In the genomic region with DNA sequence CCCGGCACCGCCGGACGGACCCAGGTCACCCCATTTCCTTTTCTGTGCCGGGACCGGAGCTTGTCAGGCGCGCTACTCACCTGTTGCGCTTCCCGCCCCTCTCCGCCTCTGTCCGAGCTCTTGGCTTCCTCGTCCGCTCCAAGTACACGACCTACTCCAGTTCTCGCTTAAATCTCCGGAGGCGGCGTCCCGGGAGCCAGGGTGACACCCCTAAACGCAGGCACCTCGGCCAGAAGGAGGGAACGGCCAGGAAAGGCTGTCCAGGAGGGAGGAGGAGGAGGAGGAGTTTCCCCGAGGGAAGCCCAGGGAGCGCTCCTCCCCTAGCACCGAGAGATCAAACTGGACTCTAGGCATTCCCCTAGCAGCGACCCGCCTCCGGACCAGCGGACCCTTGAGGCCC, we compare ENCODE assay signal across 7 mouse cellular contexts. TPM values are rescaled to one million over a fixed set of nuclear protein-coding genes. Genes with fewer than 3 reads are reported as not detected.
DNase-seq lines count a peak whose midpoint lies in the region; ATAC-seq lines count a peak whose summit lies in the region.

A gene (minus strand): TSS at position 257 of the 400 bp plus-strand sequence.

- WGBS in embryonic facial prominence, embryonic 13.5 days: under 1% methylated on average over 30 of the region's 30 CpGs
- WGBS in intestine, embryonic 14.5 days: under 1% methylated on average over 30 of the region's 30 CpGs
- 2% methylated on average over 30 of the region's 30 CpGs for WGBS in liver, embryonic 12.5 days (ENCODE audit: insufficient replicate concordance)
- 2% methylated on average over 30 of the region's 30 CpGs for WGBS in neural tube, embryonic 15.5 days

- no peaks in the 10 kb centered on the region for H3K36me3 ChIP-seq in embryonic facial prominence, embryonic 13.5 days
- no peaks in the 10 kb centered on the region for H3K36me3 ChIP-seq in intestine, embryonic 14.5 days (ENCODE audit: control insufficient read depth, insufficient read depth, low read length)
- no peaks in the 10 kb centered on the region for H3K36me3 ChIP-seq in liver, embryonic 12.5 days
- H3K36me3 ChIP-seq in neural tube, embryonic 15.5 days: no peaks in the 10 kb centered on the region

- H3K27me3 ChIP-seq in embryonic facial prominence, embryonic 13.5 days: peaks cover 70% of the 10 kb centered on the region
- H3K27me3 ChIP-seq in intestine, embryonic 14.5 days (replicated peaks; ENCODE audit: control insufficient read depth, insufficient read depth, low read length): peaks cover 34% of the 10 kb centered on the region
- peaks cover 52% of the 10 kb centered on the region for H3K27me3 ChIP-seq in liver, embryonic 12.5 days (replicated peaks)
- H3K27me3 ChIP-seq in neural tube, embryonic 15.5 days (replicated peaks): peaks cover 48% of the 10 kb centered on the region

- no peak within 1 kb of the TSS for H3K27ac ChIP-seq in embryonic facial prominence, embryonic 13.5 days
- H3K27ac ChIP-seq in intestine, embryonic 14.5 days (ENCODE audit: low read depth): peak within 1 kb of the TSS; percentile 19; the same call in 1 of the 2 replicates
- H3K27ac ChIP-seq in liver, embryonic 12.5 days: no peak within 1 kb of the TSS
- no peak within 1 kb of the TSS for H3K27ac ChIP-seq in neural tube, embryonic 15.5 days (replicated peaks)

- H3K4me2 ChIP-seq in embryonic facial prominence, embryonic 13.5 days: peak within 1 kb of the TSS; percentile 66
- H3K4me2 ChIP-seq in intestine, embryonic 14.5 days (ENCODE audit: low read length): peak within 1 kb of the TSS; percentile 53
- peak within 1 kb of the TSS; percentile 58 for H3K4me2 ChIP-seq in liver, embryonic 12.5 days
- peak within 1 kb of the TSS; percentile 74 for H3K4me2 ChIP-seq in neural tube, embryonic 15.5 days

- H3K9ac ChIP-seq in embryonic facial prominence, embryonic 13.5 days: peak within 1 kb of the TSS; percentile 54; the same call in 1 of the 2 replicates
- H3K9ac ChIP-seq in intestine, embryonic 14.5 days (ENCODE audit: low read length): peak within 1 kb of the TSS; percentile 39
- no peak within 1 kb of the TSS for H3K9ac ChIP-seq in liver, embryonic 12.5 days
- 0 out of 2 replicates have a peak within 1 kb of the TSS, but pooled peaks have one; percentile 12 for H3K9ac ChIP-seq in neural tube, embryonic 15.5 days (replicated peaks)

- ATAC-seq in embryonic facial prominence, embryonic 13.5 days (ENCODE audit: insufficient number of reproducible peaks, insufficient read depth, low FRiP score, low TSS enrichment, low read depth): no peak
- ATAC-seq in intestine, embryonic 14.5 days (replicated peaks; ENCODE audit: low FRiP score, low TSS enrichment, low read depth): peak; percentile 50; the same call in 1 of the 2 replicates
- peak; percentile 30; the same call in 1 of the 2 replicates for ATAC-seq in liver, embryonic 12.5 days
- ATAC-seq in neural tube, embryonic 15.5 days (ENCODE audit: low FRiP score): no peak

- H3K4me1 ChIP-seq in embryonic facial prominence, embryonic 13.5 days: peaks cover 15% of the 10 kb centered on the region
- 0 out of 2 replicates have a peak, but pooled peaks cover 5% of the 10 kb centered on the region for H3K4me1 ChIP-seq in intestine, embryonic 14.5 days (replicated peaks; ENCODE audit: control insufficient read depth, insufficient read depth, low read length)
- 0 out of 2 replicates have a peak, but pooled peaks cover 3% of the 10 kb centered on the region for H3K4me1 ChIP-seq in liver, embryonic 12.5 days
- peaks cover 13% of the 10 kb centered on the region for H3K4me1 ChIP-seq in neural tube, embryonic 15.5 days

- peak; percentile 43 for DNase-seq in adrenal gland, postnatal 14 days
- peak; percentile 75 for DNase-seq in intestine, embryonic 14.5 days (ENCODE audit: low spot score)
- DNase-seq in layer of hippocampus, postnatal 14 days (ENCODE audit: low spot score in 2 of 2): no peak
- no peak for DNase-seq in spleen, adult 12 weeks (ENCODE audit: low spot score)

- no peaks in the 10 kb centered on the region for H3K9me3 ChIP-seq in embryonic facial prominence, embryonic 13.5 days
- H3K9me3 ChIP-seq in intestine, embryonic 14.5 days (ENCODE audit: control insufficient read depth, low read length): no peaks in the 10 kb centered on the region
- no peaks in the 10 kb centered on the region for H3K9me3 ChIP-seq in liver, embryonic 12.5 days (replicated peaks)
- H3K9me3 ChIP-seq in neural tube, embryonic 15.5 days (replicated peaks): no peaks in the 10 kb centered on the region

- peak within 1 kb of the TSS; percentile 41 for H3K4me3 ChIP-seq in embryonic facial prominence, embryonic 13.5 days
- peak within 1 kb of the TSS; percentile 41 for H3K4me3 ChIP-seq in intestine, embryonic 14.5 days (ENCODE audit: low read depth, low read length)
- peak within 1 kb of the TSS; percentile 41 for H3K4me3 ChIP-seq in liver, embryonic 12.5 days
- H3K4me3 ChIP-seq in neural tube, embryonic 15.5 days (replicated peaks): peak within 1 kb of the TSS; percentile 37

RNA-seq across cellular contexts. Expression of the gene that starts here (rescaled TPM):
- 0.56 and 1.7 TPM in 2 replicates for total RNA-seq in adrenal gland, postnatal 14 days (2021)
- 0.86 and 0.95 TPM in 2 replicates for polyA plus RNA-seq in embryonic facial prominence, embryonic 13.5 days (2015; fragmentation: Nextera tagmentation; extraction: Ambion mirVana)
- polyA plus RNA-seq in intestine, embryonic 14.5 days (2014; fragmentation: Nextera tagmentation; extraction: Ambion mirVana): 25.5 and 25.9 TPM in 2 replicates
- 2.0 and 2.4 TPM in 2 replicates for polyA plus RNA-seq in liver, embryonic 12.5 days (2016; fragmentation: Nextera tagmentation; extraction: Ambion mirVana)
- 1.1 TPM in 1 of 2 replicates, not detected in the other for polyA plus RNA-seq in neural tube, embryonic 15.5 days (2015; fragmentation: Nextera tagmentation; extraction: Ambion mirVana)
- not detected for total RNA-seq in layer of hippocampus, postnatal 14 days (2021)

Comparison
In these comparisons a context has a peak if more than half of its experiments do, and no peak if none do; other contexts are left out.
1. DNase-seq: peak in adrenal gland, postnatal 14 days (single experiment) and intestine, embryonic 14.5 days (single experiment); none in layer of hippocampus, postnatal 14 days (0 of 2) and spleen, adult 12 weeks (single experiment).
2. ATAC-seq: peak in intestine, embryonic 14.5 days (single experiment) and liver, embryonic 12.5 days (single experiment); none in embryonic facial prominence, embryonic 13.5 days (single experiment) and neural tube, embryonic 15.5 days (single experiment).
3. Peak in every context shown above with its lines, with median percentiles within 50 percentile points of each other: H3K4me2 ChIP-seq and H3K4me3 ChIP-seq.